Mouse (Mus musculus) splenic B cell, adult 2 months (primary cell): ENCODE data around the gene Slc16a8.
"Not testable (repeated sequence)": the region's sequence is repeated elsewhere in the genome, so short reads cannot be mapped to it uniquely, and the experiment has no call there.

Experiments
- DNase-seq: peaks from one replicate; pipeline ENCODE4 v3.0.0-alpha.2; 2011; ENCODE audit warnings: low read depth, low spot score
- H3K27me3 ChIP-seq: 2 replicates; pipeline ENCODE4 v1.6.1; 2012; ENCODE audit warnings: mild to moderate bottlenecking, low read length, moderate library complexity, mixed read lengths; ENCODE audit not compliant: control insufficient read depth, poor library complexity, insufficient read depth, severe bottlenecking
- H3K36me3 ChIP-seq: 2 replicates; pipeline ENCODE4 v1.6.1; 2012; ENCODE audit warnings: mild to moderate bottlenecking, low read length, moderate library complexity, mixed read lengths; ENCODE audit not compliant: control insufficient read depth, poor library complexity, insufficient read depth, severe bottlenecking

The Slc16a8 gene

DNA sequence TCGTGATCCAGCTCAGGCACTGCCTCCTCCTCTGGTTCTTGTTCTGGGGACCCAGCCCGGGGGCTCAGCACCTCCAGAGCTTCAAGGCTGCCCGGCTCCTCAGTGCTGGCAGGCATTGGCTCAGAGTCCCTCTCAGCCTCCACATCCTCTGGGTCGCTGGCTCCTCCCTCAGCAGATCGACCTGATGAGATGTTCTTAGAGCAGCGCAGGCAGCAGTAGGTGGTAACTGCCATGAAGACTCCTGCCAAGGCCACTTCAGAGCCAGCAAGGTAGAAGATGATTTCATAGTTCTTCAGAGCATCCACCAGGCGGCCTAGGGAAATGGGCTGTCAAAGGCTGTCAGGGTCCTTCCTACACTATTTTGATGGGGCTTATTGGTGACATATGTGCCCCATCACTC is 3.4 kb downstream of the Slc16a8 start:
- Histone ChIP-seq H3K36me3 (no peaks in the 10 kb centered on the region; the same call in 1 of the 2 replicates), H3K27me3 (no peaks in the 10 kb centered on the region)
- no peak for DNase-seq

- no peak for DNase-seq
- Histone ChIP-seq H3K36me3 (no peaks in the 10 kb centered on the region; the same call in 1 of the 2 replicates), H3K27me3 (no peaks in the 10 kb centered on the region)
Measured at GRCm38 (mm10) chr15:79250236-79250635, 4.3 kb downstream of the Slc16a8 start.

- H3K27me3 ChIP-seq: no peaks in the 10 kb centered on the region
- DNase-seq: no peak
- no peaks in the 10 kb centered on the region; the same call in 1 of the 2 replicates for H3K36me3 ChIP-seq
Measured at GRCm38 (mm10) chr15:79245321-79245720, 9.2 kb downstream of the Slc16a8 start.

- Histone ChIP-seq H3K36me3 (no peaks in the 10 kb centered on the region; the same call in none of the 2 replicates), H3K27me3 (no peaks in the 10 kb centered on the region)
- no peak for DNase-seq
Measured at GRCm38 (mm10) chr15:79244071-79244893, 10.3 kb downstream of the Slc16a8 start.

DNA sequence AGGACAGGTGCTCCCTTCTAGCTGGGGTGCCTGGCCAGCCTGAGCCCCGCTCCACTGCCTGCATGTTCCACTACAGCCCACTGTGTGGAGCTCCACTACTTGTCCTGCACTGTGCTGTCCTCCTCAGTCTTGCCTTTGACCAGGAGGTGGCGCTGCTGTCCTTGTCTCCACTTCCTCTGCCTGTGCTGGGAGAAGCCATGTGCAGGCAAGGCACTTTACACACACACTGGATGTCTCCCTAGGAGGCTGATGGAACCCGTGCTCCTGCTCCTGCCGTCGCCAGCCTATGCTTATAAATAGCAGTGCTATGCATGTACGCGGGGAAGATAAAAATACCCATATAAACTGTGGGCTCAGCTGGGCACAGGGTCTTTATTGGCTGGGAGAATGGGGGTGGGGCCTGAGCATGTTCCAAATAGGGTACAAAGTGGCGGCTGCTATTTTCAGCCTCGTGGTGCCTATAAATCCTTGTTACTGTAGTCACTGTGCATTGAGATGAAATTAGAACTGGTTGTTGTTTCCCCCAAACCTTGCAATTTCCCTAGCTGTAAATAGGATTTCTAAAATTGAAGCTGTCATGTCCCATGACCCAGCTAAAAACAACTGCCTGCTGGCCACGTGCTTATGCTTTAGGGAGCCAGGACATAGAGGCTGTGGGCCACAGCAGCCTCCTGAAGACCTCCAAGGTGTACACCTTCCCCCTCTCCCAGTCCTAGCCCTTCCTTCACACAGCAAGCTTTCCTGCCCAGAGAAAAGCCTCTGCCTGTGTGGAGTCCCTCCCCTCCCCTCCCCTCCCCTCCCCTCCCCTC is 11.1 kb downstream of the Slc16a8 start:
- Histone ChIP-seq H3K36me3 (no peaks in the 10 kb centered on the region; the same call in none of the 2 replicates), H3K27me3 (no peaks in the 10 kb centered on the region)
- peak; percentile 96 for DNase-seq

DNA sequence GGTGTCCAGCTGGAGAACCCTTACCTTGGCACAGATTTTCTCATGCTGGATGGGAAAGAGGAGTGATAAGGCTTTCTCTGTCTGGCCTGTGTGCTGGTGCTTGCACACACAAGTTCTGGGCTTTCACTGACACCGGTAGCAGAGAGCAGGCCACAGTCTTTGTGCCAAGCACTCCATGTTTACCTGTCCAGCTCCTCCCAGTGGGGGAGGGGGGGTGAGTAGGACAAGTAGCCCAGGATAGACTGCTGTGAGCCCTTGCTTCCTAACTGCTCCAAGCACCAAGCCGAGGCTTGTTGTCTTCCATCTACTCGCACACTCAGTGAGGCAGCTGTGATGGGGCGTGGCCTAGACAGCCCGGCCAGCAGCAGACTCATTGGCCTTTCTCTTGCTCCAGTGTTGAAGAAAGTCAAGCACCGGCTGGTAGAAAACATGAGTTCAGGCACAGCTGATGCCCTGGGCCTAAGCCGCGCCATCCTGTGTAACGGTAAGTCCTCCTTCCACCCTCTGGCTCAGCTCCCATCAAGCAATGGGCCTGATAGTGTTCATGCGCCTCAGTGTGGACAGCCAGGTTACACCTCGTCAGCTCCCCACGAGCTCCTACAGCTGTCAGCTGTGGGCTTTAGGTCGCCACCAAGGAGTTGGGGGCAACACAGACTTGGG is 11.9 kb downstream of the Slc16a8 start:
- Histone ChIP-seq H3K27me3 (no peaks in the 10 kb centered on the region), H3K36me3 (no peaks in the 10 kb centered on the region; the same call in none of the 2 replicates)
- no peak for DNase-seq

- no peak for DNase-seq
- H3K27me3 ChIP-seq: no peaks in the 10 kb centered on the region
- peaks cover 3% of the 10 kb centered on the region for H3K36me3 ChIP-seq
Measured at GRCm38 (mm10) chr15:79238036-79238435, 16.5 kb downstream of the Slc16a8 start.

- no peaks in the 10 kb centered on the region for H3K27me3 ChIP-seq
- peaks cover 3% of the 10 kb centered on the region for H3K36me3 ChIP-seq
- no peak for DNase-seq
Measured at GRCm38 (mm10) chr15:79235268-79235667, 19.3 kb downstream of the Slc16a8 start.

- peak; percentile 92 for DNase-seq
- Histone ChIP-seq H3K27me3 (no peaks in the 10 kb centered on the region), H3K36me3 (no peaks in the 10 kb centered on the region; the same call in 1 of the 2 replicates)
Measured at GRCm38 (mm10) chr15:79229058-79229821, 25.3 kb downstream of the Slc16a8 start, which contains the start of the genes Pick1 and Gm49486. Pick1 (plus strand) TSS chr15:79229173. Gm49486 (plus strand) TSS chr15:79229391.

GRCm38 (mm10) chr15:79225780-79226179 is 28.8 kb downstream of the Slc16a8 start:
- H3K27me3 ChIP-seq, DNase-seq, H3K36me3 ChIP-seq: not testable (repeated sequence)

- H3K27me3 ChIP-seq: no peaks in the 10 kb centered on the region
- peak; percentile 88 for DNase-seq
- no peaks in the 10 kb centered on the region for H3K36me3 ChIP-seq
Measured at GRCm38 (mm10) chr15:79224685-79225084, 29.9 kb downstream of the Slc16a8 start.

DNA sequence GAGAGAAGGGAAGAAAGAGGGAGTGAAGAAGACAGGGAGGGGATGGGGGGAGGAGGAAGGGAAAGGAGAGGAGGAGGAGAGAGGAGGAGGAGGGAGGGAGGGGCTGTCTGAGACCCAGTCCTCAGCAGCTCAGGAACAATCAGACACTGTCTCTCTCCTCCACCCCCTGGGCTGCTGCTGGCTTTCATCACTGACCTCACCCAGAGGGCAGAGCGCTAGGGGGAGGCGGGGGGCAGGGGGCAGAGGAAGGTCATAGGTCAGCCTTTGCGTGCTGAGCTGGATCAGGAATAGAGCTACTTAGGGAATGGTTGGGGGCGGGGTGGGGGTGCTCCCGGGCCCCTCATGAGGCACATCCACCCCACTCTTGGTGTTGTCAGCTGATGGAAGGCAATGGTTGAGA is 30.9 kb downstream of the Slc16a8 start:
- H3K36me3 ChIP-seq: no peaks in the 10 kb centered on the region
- DNase-seq: no peak
- no peaks in the 10 kb centered on the region for H3K27me3 ChIP-seq

DNA sequence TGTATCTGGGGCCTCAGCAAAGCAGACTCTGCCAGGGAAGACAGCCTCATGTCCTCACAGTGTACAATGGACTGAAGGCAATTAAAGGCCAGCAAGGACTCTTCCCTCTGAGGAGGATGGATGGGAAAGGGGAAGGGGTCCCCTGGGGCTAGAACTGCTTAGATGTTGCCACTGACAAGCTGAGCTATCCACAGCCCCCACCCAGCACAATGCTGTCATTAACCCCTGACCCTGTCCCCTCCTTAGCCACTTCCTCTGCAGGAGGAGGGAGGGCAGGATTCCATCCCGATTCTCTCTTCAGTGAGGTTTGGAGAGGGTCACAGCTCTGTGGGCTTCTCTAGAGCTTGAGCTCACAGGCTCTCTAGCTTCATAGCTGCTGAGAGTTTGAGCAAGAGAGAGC is 35.0 kb downstream of the Slc16a8 start:
- no peak for DNase-seq
- no peaks in the 10 kb centered on the region for H3K36me3 ChIP-seq
- H3K27me3 ChIP-seq: no peaks in the 10 kb centered on the region

- DNase-seq: no peak
- H3K36me3 ChIP-seq: no peaks in the 10 kb centered on the region
- no peaks in the 10 kb centered on the region for H3K27me3 ChIP-seq
Measured at GRCm38 (mm10) chr15:79216191-79216590, 38.4 kb downstream of the Slc16a8 start.
